Mouse (Mus musculus) forebrain, embryonic 12.5 days (tissue): ENCODE results near the gene Slco2b1. TPM values are rescaled to one million over a fixed set of nuclear protein-coding genes. Genes with fewer than 3 reads are reported as not detected.
"Not testable (repeated sequence)": the region's sequence is repeated elsewhere in the genome, so short reads cannot be mapped to it uniquely, and the experiment has no call there.

Experiments
- ATAC-seq: fragments of 200-750 bp; cut with Nextera tagmentation; 2 replicates; pipeline ENCODE4 v1.8.0; 2017; ENCODE audit warnings: moderate TSS enrichment; ENCODE audit not compliant: low FRiP score
- H3K27ac ChIP-seq: fragments of 300-500 bp; sonication (generic); 2 replicates; pipeline ENCODE4 v1.5.1; 2016; ENCODE audit warnings: mild to moderate bottlenecking
- H3K27me3 ChIP-seq: fragments of 300-500 bp; sonication (generic); 2 replicates; pipeline ENCODE4 v1.6.1; 2016; ENCODE audit warnings: mild to moderate bottlenecking
- H3K36me3 ChIP-seq: fragments of 300-500 bp; sonication (generic); replicated peaks from 2 replicates; pipeline ENCODE4 v1.6.1; 2016; ENCODE audit warnings: mild to moderate bottlenecking
- H3K4me1 ChIP-seq: fragments of 300-500 bp; sonication (generic); 2 replicates; pipeline ENCODE4 v1.6.1; 2016
- H3K4me2 ChIP-seq: fragments of 300-500 bp; sonication (generic); 2 replicates; pipeline ENCODE4 v1.6.1; 2016; ENCODE audit warnings: mild to moderate bottlenecking, moderate library complexity
- H3K4me3 ChIP-seq: fragments of 300-500 bp; sonication (generic); replicated peaks from 2 replicates; pipeline ENCODE4 v1.5.1; 2016; ENCODE audit warnings: mild to moderate bottlenecking
- H3K9ac ChIP-seq: fragments of 300-500 bp; sonication (generic); 2 replicates; pipeline ENCODE4 v1.6.1; 2016; ENCODE audit warnings: mild to moderate bottlenecking
- H3K9me3 ChIP-seq: fragments of 300-500 bp; sonication (generic); 2 replicates; pipeline ENCODE4 v1.6.1; 2016
- WGBS: fragments of 180-500 bp; shearing (Covaris S2); methylation state at CpG from one replicate; pipeline ENCODE4 v1.1.7; 2016; 5-methylcytosine and 5-hydroxymethylcytosine counted together
- polyA plus RNA-seq: library from polyadenylated mRNA; unstranded; fragments of >200 nt; fragmentation: Nextera tagmentation; extraction: Ambion mirVana; gene quantifications from 2 replicates; pipeline ENCODE4 v1.2.1, GENCODE M21; 2016

Gene Slco2b1
- polyA plus RNA-seq, 1 experiment from 2014 or later, result 2.4 TPM

- Histone ChIP-seq H3K36me3 (no peaks in the 10 kb centered on the region), H3K4me1 (peaks cover 7% of the 10 kb centered on the region), H3K9ac (no peak overlapping the region), H3K4me3 (no peak overlapping the region), H3K27ac (0 out of 2 replicates have a peak overlapping the region, but pooled peaks have one; percentile 19), H3K4me2 (no peak overlapping the region), H3K27me3 (peaks cover 8% of the 10 kb centered on the region; the same call in 1 of the 2 replicates), H3K9me3 (no peaks in the 10 kb centered on the region)
- no peak for ATAC-seq
- WGBS, result 59% methylated on average over 4 of the region's 4 CpGs
Measured at GRCm38 (mm10) chr7:99706341-99707037, 4.7 kb downstream of the Slco2b1 start.

GRCm38 (mm10) chr7:99704736-99705519 is 6.2 kb downstream of the Slco2b1 start:
- H3K9ac ChIP-seq, result no peak overlapping the region
- no peaks in the 10 kb centered on the region for H3K9me3 ChIP-seq
- H3K36me3 ChIP-seq, result no peaks in the 10 kb centered on the region
- no peak for ATAC-seq
- no peak overlapping the region for H3K27ac ChIP-seq
- peaks cover 8% of the 10 kb centered on the region; the same call in 1 of the 2 replicates for H3K27me3 ChIP-seq
- peaks cover 7% of the 10 kb centered on the region for H3K4me1 ChIP-seq
- no peak overlapping the region for H3K4me3 ChIP-seq
- 73% methylated on average over 3 of the region's 3 CpGs for WGBS
- H3K4me2 ChIP-seq, result no peak overlapping the region

- no peaks in the 10 kb centered on the region for H3K36me3 ChIP-seq
- H3K27ac ChIP-seq, result no peak overlapping the region
- no peak overlapping the region for H3K9ac ChIP-seq
- no peak overlapping the region for H3K4me3 ChIP-seq
- no peak overlapping the region for H3K4me2 ChIP-seq
- H3K4me1 ChIP-seq, result peaks cover 4% of the 10 kb centered on the region
- 47% methylated on average over 6 of the region's 6 CpGs for WGBS
- H3K9me3 ChIP-seq, result no peaks in the 10 kb centered on the region
- H3K27me3 ChIP-seq, result peaks cover 3% of the 10 kb centered on the region; the same call in 1 of the 2 replicates
- no peak for ATAC-seq
Measured at GRCm38 (mm10) chr7:99702201-99702600, 8.9 kb downstream of the Slco2b1 start.

GRCm38 (mm10) chr7:99700641-99701040 is 10.5 kb downstream of the Slco2b1 start:
- Histone ChIP-seq H3K27me3 (no peaks in the 10 kb centered on the region), H3K9ac (no peak overlapping the region), H3K36me3 (no peaks in the 10 kb centered on the region), H3K9me3 (no peaks in the 10 kb centered on the region), H3K4me1 (peaks cover 4% of the 10 kb centered on the region), H3K4me2 (no peak overlapping the region), H3K4me3 (no peak overlapping the region), H3K27ac (no peak overlapping the region)
- no peak for ATAC-seq
- WGBS, result 86% methylated on average over 4 of the region's 4 CpGs

- Histone ChIP-seq H3K4me2 (no peak overlapping the region), H3K4me3 (no peak overlapping the region), H3K4me1 (peaks cover 4% of the 10 kb centered on the region), H3K27me3 (no peaks in the 10 kb centered on the region), H3K36me3 (no peaks in the 10 kb centered on the region), H3K9me3 (no peaks in the 10 kb centered on the region), H3K27ac (no peak overlapping the region), H3K9ac (no peak overlapping the region)
- ATAC-seq, result no peak
- WGBS, result 82% methylated on average over 3 of the region's 3 CpGs
Measured at GRCm38 (mm10) chr7:99699709-99700151, 11.4 kb downstream of the Slco2b1 start.

- no peak for ATAC-seq
- Histone ChIP-seq H3K9me3 (no peaks in the 10 kb centered on the region), H3K4me2 (no peak overlapping the region), H3K36me3 (no peaks in the 10 kb centered on the region), H3K9ac (no peak overlapping the region), H3K4me1 (peaks cover 4% of the 10 kb centered on the region), H3K27me3 (no peaks in the 10 kb centered on the region), H3K4me3 (no peak overlapping the region), H3K27ac (no peak overlapping the region)
- 56% methylated on average over 3 of the region's 3 CpGs for WGBS
Measured at GRCm38 (mm10) chr7:99699106-99699505, 12.0 kb downstream of the Slco2b1 start.

GRCm38 (mm10) chr7:99698576-99698975 is 12.6 kb downstream of the Slco2b1 start:
- no peaks in the 10 kb centered on the region for H3K36me3 ChIP-seq
- no peak overlapping the region for H3K4me3 ChIP-seq
- peaks cover 4% of the 10 kb centered on the region for H3K4me1 ChIP-seq
- 88% methylated on average over 3 of the region's 3 CpGs for WGBS
- no peaks in the 10 kb centered on the region for H3K9me3 ChIP-seq
- ATAC-seq, result no peak
- no peak overlapping the region for H3K4me2 ChIP-seq
- H3K27ac ChIP-seq, result no peak overlapping the region
- H3K9ac ChIP-seq, result no peak overlapping the region
- H3K27me3 ChIP-seq, result no peaks in the 10 kb centered on the region

GRCm38 (mm10) chr7:99695471-99696057 is 15.6 kb downstream of the Slco2b1 start:
- ATAC-seq, result no peak
- H3K4me2 ChIP-seq, result no peak overlapping the region
- H3K27ac ChIP-seq, result no peak overlapping the region
- H3K9me3 ChIP-seq, result no peaks in the 10 kb centered on the region
- H3K27me3 ChIP-seq, result no peaks in the 10 kb centered on the region
- no peak overlapping the region for H3K9ac ChIP-seq
- 87% methylated on average over 8 of the region's 8 CpGs for WGBS
- no peaks in the 10 kb centered on the region for H3K36me3 ChIP-seq
- H3K4me1 ChIP-seq, result peaks cover 6% of the 10 kb centered on the region
- no peak overlapping the region for H3K4me3 ChIP-seq

GRCm38 (mm10) chr7:99694424-99694823 is 16.7 kb downstream of the Slco2b1 start:
- H3K4me1 ChIP-seq, H3K9me3 ChIP-seq, ATAC-seq, H3K4me2 ChIP-seq, H3K36me3 ChIP-seq, H3K9ac ChIP-seq, H3K27me3 ChIP-seq, H3K27ac ChIP-seq, H3K4me3 ChIP-seq: not testable (repeated sequence)
- WGBS, result 72% methylated on average over 5 of the region's 5 CpGs

- Histone ChIP-seq H3K4me2 (no peak overlapping the region), H3K4me1 (peaks cover 6% of the 10 kb centered on the region), H3K36me3 (no peaks in the 10 kb centered on the region), H3K4me3 (no peak overlapping the region), H3K9ac (no peak overlapping the region), H3K27ac (no peak overlapping the region), H3K27me3 (no peaks in the 10 kb centered on the region), H3K9me3 (no peaks in the 10 kb centered on the region)
- ATAC-seq, result no peak
- 94% methylated on average over 3 of the region's 3 CpGs for WGBS
Measured at GRCm38 (mm10) chr7:99693976-99694375, 17.2 kb downstream of the Slco2b1 start.

GRCm38 (mm10) chr7:99693387-99693786 is 17.8 kb downstream of the Slco2b1 start:
- Histone ChIP-seq H3K27ac (no peak overlapping the region), H3K4me3 (no peak overlapping the region), H3K4me2 (no peak overlapping the region), H3K36me3 (no peaks in the 10 kb centered on the region), H3K4me1 (peaks cover 6% of the 10 kb centered on the region), H3K9me3 (no peaks in the 10 kb centered on the region), H3K27me3 (no peaks in the 10 kb centered on the region), H3K9ac (no peak overlapping the region)
- WGBS, result 92% methylated on average over 3 of the region's 3 CpGs
- no peak for ATAC-seq

- no peak overlapping the region for H3K4me3 ChIP-seq
- H3K27me3 ChIP-seq, result no peaks in the 10 kb centered on the region
- no peak overlapping the region for H3K9ac ChIP-seq
- WGBS, result 47% methylated on average over 3 of the region's 3 CpGs
- H3K27ac ChIP-seq, result no peak overlapping the region
- no peak for ATAC-seq
- H3K4me1 ChIP-seq, result peaks cover 6% of the 10 kb centered on the region
- no peaks in the 10 kb centered on the region for H3K36me3 ChIP-seq
- H3K4me2 ChIP-seq, result no peak overlapping the region
- H3K9me3 ChIP-seq, result no peaks in the 10 kb centered on the region
Measured at GRCm38 (mm10) chr7:99692396-99692795, 18.7 kb downstream of the Slco2b1 start.
